In the genomic region with DNA sequence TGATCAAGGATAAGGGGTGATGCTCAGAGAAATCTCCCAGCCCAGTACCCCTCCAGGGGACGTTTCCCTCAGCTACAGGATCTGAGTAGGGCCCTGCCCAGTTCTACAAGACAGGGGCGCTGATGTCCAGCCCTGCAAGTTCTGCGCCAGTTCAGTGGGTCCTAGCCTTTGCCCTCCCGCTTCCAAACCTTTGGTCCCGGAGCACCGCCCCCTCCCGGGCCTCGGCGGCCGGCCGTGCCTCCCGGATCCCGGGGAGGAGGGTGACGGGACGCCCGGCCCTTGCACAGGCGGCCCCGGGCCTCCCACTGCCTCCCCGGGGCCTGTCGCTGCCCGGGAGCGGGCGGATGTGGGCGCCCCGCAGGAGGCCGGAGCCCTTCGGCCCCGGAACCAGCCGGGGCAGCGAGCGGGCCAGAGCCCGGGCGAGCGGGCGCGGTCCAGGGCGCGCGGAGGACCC, we compare ENCODE assay signal across 8 mouse cellular contexts. TPM values are rescaled to one million over a fixed set of nuclear protein-coding genes. Genes with fewer than 3 reads are reported as not detected.
DNase-seq lines count a peak whose midpoint lies in the region; ATAC-seq and TF ChIP-seq lines count a peak whose summit lies in the region.

No protein-coding gene starts in this region.

- no peak for ATAC-seq in erythroblast, adult 5-6 weeks (replicated peaks; ENCODE audit: low FRiP score, poor library complexity, severe bottlenecking)
- ATAC-seq in G1E (ENCODE audit: extremely low read depth, insufficient number of reproducible peaks, low FRiP score, poor library complexity, severe bottlenecking): no peak
- ATAC-seq in heart, embryonic 16.5 days (replicated peaks; ENCODE audit: extremely low read depth, insufficient read depth, low FRiP score): peak; percentile 12
- peak; percentile 61 for ATAC-seq in midbrain, embryonic 12.5 days (ENCODE audit: low FRiP score, low read depth)

- peak overlapping the region; percentile 70 for H3K4me2 ChIP-seq in heart, embryonic 16.5 days (ENCODE audit: low read depth, low read length)
- peak overlapping the region; percentile 67 for H3K4me2 ChIP-seq in midbrain, embryonic 12.5 days (replicated peaks)

- peak overlapping the region; percentile 67 for H3K4me3 ChIP-seq in erythroblast, embryonic 14.5 days (replicated peaks)
- H3K4me3 ChIP-seq in G1E (ENCODE audit: low read depth, low read length): peak overlapping the region; percentile 73
- H3K4me3 ChIP-seq in heart, embryonic 16.5 days (ENCODE audit: low read length): peak overlapping the region; percentile 80
- peak overlapping the region; percentile 96 for H3K4me3 ChIP-seq in midbrain, embryonic 12.5 days

- H3K9ac ChIP-seq in heart, embryonic 16.5 days (ENCODE audit: low read length): peak overlapping the region; percentile 95
- peak overlapping the region; percentile 98 for H3K9ac ChIP-seq in midbrain, embryonic 12.5 days (replicated peaks)

- TF ChIP-seq CTCF in G1E (IDR thresholded peaks at IDR 0.05; ENCODE audit: low read depth, low read length): no peak

- no peaks in the 10 kb centered on the region for H3K9me3 ChIP-seq in erythroblast, embryonic 14.5 days (ENCODE audit: control insufficient read depth, low read length)
- H3K9me3 ChIP-seq in G1E (replicated peaks): peaks cover 2% of the 10 kb centered on the region
- H3K9me3 ChIP-seq in heart, embryonic 16.5 days (replicated peaks; ENCODE audit: control insufficient read depth, low read length): no peaks in the 10 kb centered on the region
- no peaks in the 10 kb centered on the region for H3K9me3 ChIP-seq in midbrain, embryonic 12.5 days

- H3K36me3 ChIP-seq in erythroblast, embryonic 14.5 days (ENCODE audit: control insufficient read depth): no peaks in the 10 kb centered on the region
- peaks cover 96% of the 10 kb centered on the region for H3K36me3 ChIP-seq in G1E (replicated peaks)
- H3K36me3 ChIP-seq in heart, embryonic 16.5 days (ENCODE audit: control insufficient read depth, insufficient read depth): no peaks in the 10 kb centered on the region
- no peaks in the 10 kb centered on the region for H3K36me3 ChIP-seq in midbrain, embryonic 12.5 days

- DNase-seq in G1E (ENCODE audit: low spot score): no peak
- peak; percentile 63 for DNase-seq in embryo, embryonic 10.5 days (ENCODE audit: low spot score)
- DNase-seq in kidney, postnatal 36 days: peak; percentile 74 to 85
- DNase-seq in left cerebral cortex, adult 18-20 months (ENCODE audit: low spot score in 2 of 2): no peak

- peaks cover 44% of the 10 kb centered on the region for H3K27me3 ChIP-seq in erythroblast, embryonic 14.5 days (ENCODE audit: control insufficient read depth)
- no peaks in the 10 kb centered on the region for H3K27me3 ChIP-seq in G1E (ENCODE audit: insufficient read depth, low read length)
- no peaks in the 10 kb centered on the region for H3K27me3 ChIP-seq in heart, embryonic 16.5 days (ENCODE audit: control insufficient read depth, insufficient read depth, low read length)
- H3K27me3 ChIP-seq in midbrain, embryonic 12.5 days: peaks cover 20% of the 10 kb centered on the region

- peak overlapping the region; percentile 92 for H3K27ac ChIP-seq in heart, embryonic 16.5 days (ENCODE audit: low read length)
- H3K27ac ChIP-seq in midbrain, embryonic 12.5 days (replicated peaks): peak overlapping the region; percentile 94

- under 1% methylated on average over 39 of the region's 39 CpGs for WGBS in heart, embryonic 16.5 days
- under 1% methylated on average over 36 of the region's 39 CpGs for WGBS in midbrain, embryonic 12.5 days

- H3K4me1 ChIP-seq in erythroblast, embryonic 14.5 days (ENCODE audit: control insufficient read depth): peaks cover 62% of the 10 kb centered on the region
- peaks cover 81% of the 10 kb centered on the region for H3K4me1 ChIP-seq in G1E (ENCODE audit: insufficient read depth, low read depth, low read length)
- H3K4me1 ChIP-seq in heart, embryonic 16.5 days (ENCODE audit: control insufficient read depth, insufficient read depth, low read length): peaks cover 46% of the 10 kb centered on the region
- H3K4me1 ChIP-seq in midbrain, embryonic 12.5 days: peaks cover 48% of the 10 kb centered on the region

RNA-seq across cellular contexts. Expression of a gene that starts 13.5 kb away (rescaled TPM):
- polyA plus RNA-seq in erythroblast, embryonic 14.5 days (2012): 0.45 and 0.62 TPM in 2 replicates
- 3.5 and 7.7 TPM in 2 replicates for total RNA-seq in erythroblast, adult 5-6 weeks (2015; ENCODE audit: low replicate concordance)
- total RNA-seq in erythroblast, adult 5-6 weeks (2017; ENCODE audit: low replicate concordance): 1.1 and 3.8 TPM in 2 replicates
- total RNA-seq in G1E (2014; fragmentation: Nextera tagmentation) (20.4 and 21.1 TPM in 2 replicates), G1E (2017) (3.0 and 3.9 TPM in 2 replicates)
- 117 and 164 TPM in 2 replicates for polyA plus RNA-seq in G1E (2012)
- polyA plus RNA-seq in heart, embryonic 16.5 days (2015; fragmentation: Nextera tagmentation; extraction: Ambion mirVana): 30.9 and 31.7 TPM in 2 replicates
- 24.8 and 29.9 TPM in 2 replicates for polyA plus RNA-seq in midbrain, embryonic 12.5 days (2016; fragmentation: Nextera tagmentation; extraction: Ambion mirVana)
- 10 to 100 TPM; 31.5 to 36.1 TPM for total RNA-seq in left cerebral cortex, adult 18-20 months (2021)

RNA-seq across cellular contexts. Expression of a gene that starts 52.5 kb away (rescaled TPM):
- polyA plus RNA-seq in erythroblast, embryonic 14.5 days (2012): 32.7 and 39.5 TPM in 2 replicates
- total RNA-seq in erythroblast, adult 5-6 weeks (2015; ENCODE audit: low replicate concordance): 187 and 225 TPM in 2 replicates
- total RNA-seq in erythroblast, adult 5-6 weeks (2017; ENCODE audit: low replicate concordance): 172 and 185 TPM in 2 replicates
- total RNA-seq in G1E (2014; fragmentation: Nextera tagmentation) (210 and 256 TPM in 2 replicates), G1E (2017) (108 and 116 TPM in 2 replicates)
- polyA plus RNA-seq in G1E (2012): 113 and 125 TPM in 2 replicates
- polyA plus RNA-seq in heart, embryonic 16.5 days (2015; fragmentation: Nextera tagmentation; extraction: Ambion mirVana): 71.0 and 76.0 TPM in 2 replicates
- polyA plus RNA-seq in midbrain, embryonic 12.5 days (2016; fragmentation: Nextera tagmentation; extraction: Ambion mirVana): 37.8 and 42.0 TPM in 2 replicates
- 100 to 1,000 TPM; 154 to 168 TPM for total RNA-seq in left cerebral cortex, adult 18-20 months (2021)

Comparison
In these comparisons a context has a peak if more than half of its experiments do, and no peak if none do; other contexts are left out.
1. ATAC-seq: peak in heart, embryonic 16.5 days (single experiment) and midbrain, embryonic 12.5 days (single experiment); none in erythroblast, adult 5-6 weeks (single experiment) and G1E (single experiment).
2. DNase-seq: peak in embryo, embryonic 10.5 days (single experiment) and kidney, postnatal 36 days (2 of 2); none in G1E (single experiment) and left cerebral cortex, adult 18-20 months (0 of 2).
3. RNA of a gene that starts 13.5 kb away (polyA plus RNA-seq): 117 to 164 TPM in G1E, 30.9 to 31.7 TPM in heart, embryonic 16.5 days and 24.8 to 29.9 TPM in midbrain, embryonic 12.5 days; 0.45 to 0.62 TPM in erythroblast, embryonic 14.5 days; every median in the first group is over 10 times any median in the second.
4. Peak in every context shown above with its lines, with median percentiles within 50 percentile points of each other: H3K4me3 ChIP-seq.